ENCODE assay signal across 22 mouse cellular contexts in the genomic region with DNA sequence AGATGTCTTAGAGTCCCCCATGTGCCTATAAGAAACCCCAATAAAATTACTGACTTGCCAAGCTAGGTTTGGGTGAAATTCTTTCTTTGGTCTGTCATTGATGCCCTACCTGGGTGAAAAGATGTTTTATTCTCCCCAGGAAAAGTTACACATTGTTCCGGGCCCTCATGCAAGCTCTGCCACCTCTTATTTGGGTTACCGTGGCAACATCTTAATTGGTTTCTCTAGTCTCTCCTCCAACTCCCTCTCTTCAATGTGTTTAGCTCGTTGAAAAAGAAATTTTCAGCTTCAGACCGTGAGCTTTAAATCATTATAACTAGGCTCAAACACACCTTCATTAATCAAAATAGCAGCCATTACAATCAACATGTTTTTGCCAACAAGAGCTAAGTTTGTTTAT. TPM values are rescaled to one million over a fixed set of nuclear protein-coding genes. Genes with fewer than 3 reads are reported as not detected.
DNase-seq lines count a peak whose midpoint lies in the region; ATAC-seq and TF ChIP-seq lines count a peak whose summit lies in the region.
"Had no signal": no experiment of that assay in that cellular context is flagged by ENCODE, and none has a peak within 500 bp of the region (broad histone marks: within the 10 kb centered on the region; RNA-seq: fewer than 3 reads in every experiment).

No protein-coding gene starts in this region.

- no peak overlapping the region for H3K4me3 ChIP-seq in forebrain, embryonic 10.5 days
- no peak overlapping the region for H3K4me3 ChIP-seq in forebrain, embryonic 12.5 days (replicated peaks)
- H3K4me3 ChIP-seq in hindbrain, postnatal 0 days (ENCODE audit: low read length) = no peak overlapping the region
- no peak overlapping the region for H3K4me3 ChIP-seq in hindbrain, embryonic 16.5 days (ENCODE audit: low read length)
- H3K4me3 ChIP-seq in midbrain, postnatal 0 days (ENCODE audit: low read depth, low read length) = no peak overlapping the region
- no peak overlapping the region for H3K4me3 ChIP-seq in midbrain, embryonic 16.5 days (ENCODE audit: low read depth, low read length)
- no peak overlapping the region for H3K4me3 ChIP-seq in heart, embryonic 12.5 days
- H3K4me3 ChIP-seq: embryonic facial prominence, embryonic 10.5 days; hindbrain, embryonic 13.5 days had no signal

- peak overlapping the region; percentile 16; the same call in 1 of the 2 replicates for H3K27ac ChIP-seq in forebrain, embryonic 10.5 days
- H3K27ac ChIP-seq in forebrain, embryonic 12.5 days = no peak overlapping the region
- H3K27ac ChIP-seq in hindbrain, postnatal 0 days = no peak overlapping the region
- no peak overlapping the region for H3K27ac ChIP-seq in hindbrain, embryonic 16.5 days (ENCODE audit: low read depth, low read length)
- no peak overlapping the region for H3K27ac ChIP-seq in midbrain, postnatal 0 days (ENCODE audit: low read depth, low read length)
- no peak overlapping the region for H3K27ac ChIP-seq in midbrain, embryonic 16.5 days (ENCODE audit: low read length)
- no peak overlapping the region for H3K27ac ChIP-seq in heart, embryonic 12.5 days (ENCODE audit: poor library complexity, severe bottlenecking)
- H3K27ac ChIP-seq: embryonic facial prominence, embryonic 10.5 days; hindbrain, embryonic 13.5 days had no signal

- TF ChIP-seq CTCF in hindbrain, postnatal 0 days (IDR thresholded peaks at IDR 0.05; ENCODE audit: low read depth) = no peak
- no peak for TF ChIP-seq CTCF in midbrain, postnatal 0 days (IDR thresholded peaks at IDR 0.05)

- DNase-seq in forebrain, embryonic 10.5 days (ENCODE audit: extremely low spot score, low spot score) = no peak
- DNase-seq in hindbrain, postnatal 0 days (ENCODE audit: low spot score) = peak; percentile 51
- DNase-seq in midbrain, postnatal 0 days (ENCODE audit: low spot score) = peak; percentile 57
- DNase-seq in telencephalon, adult 2 months (ENCODE audit: low read depth, low spot score) = peak; percentile 50
- DNase-seq: adrenal gland, postnatal 10 days; B cell, adult 2 months; cerebellum, adult 2 months; cerebellum, postnatal 10 days; gastrocnemius, postnatal 36 days; heart, adult 11 months; heart, postnatal 10 days; heart, postnatal 4 days had no signal

- ATAC-seq in forebrain, embryonic 12.5 days (ENCODE audit: low FRiP score) = no peak
- no peak for ATAC-seq in hindbrain, postnatal 0 days
- ATAC-seq in hindbrain, embryonic 16.5 days = no peak
- no peak for ATAC-seq in midbrain, postnatal 0 days (ENCODE audit: low FRiP score)
- no peak for ATAC-seq in midbrain, embryonic 16.5 days
- no peak for ATAC-seq in heart, embryonic 12.5 days (ENCODE audit: insufficient number of reproducible peaks, low FRiP score)
- ATAC-seq: CD4-positive, CD25-positive, alpha-beta regulatory T cell, adult 4 months; inflammation-experienced regulatory T-cells, adult 6 months had no signal

- H3K4me1 ChIP-seq in forebrain, embryonic 10.5 days = peaks cover 20% of the 10 kb centered on the region
- H3K4me1 ChIP-seq in forebrain, embryonic 12.5 days = peaks cover 4% of the 10 kb centered on the region; the same call in 1 of the 2 replicates
- no peaks in the 10 kb centered on the region for H3K4me1 ChIP-seq in hindbrain, postnatal 0 days (ENCODE audit: insufficient read depth, low read length)
- no peaks in the 10 kb centered on the region for H3K4me1 ChIP-seq in hindbrain, embryonic 16.5 days (ENCODE audit: control insufficient read depth, insufficient read depth, low read depth, low read length)
- no peaks in the 10 kb centered on the region for H3K4me1 ChIP-seq in midbrain, postnatal 0 days (ENCODE audit: insufficient read depth, low read length)
- H3K4me1 ChIP-seq in midbrain, embryonic 16.5 days (ENCODE audit: control insufficient read depth, insufficient read depth, low read length) = no peaks in the 10 kb centered on the region
- peaks cover 25% of the 10 kb centered on the region for H3K4me1 ChIP-seq in heart, embryonic 12.5 days (replicated peaks)
- H3K4me1 ChIP-seq: hindbrain, embryonic 13.5 days had no signal

- H3K9me3 ChIP-seq in forebrain, embryonic 10.5 days = peaks cover 12% of the 10 kb centered on the region
- H3K9me3 ChIP-seq in forebrain, embryonic 12.5 days = peaks cover 5% of the 10 kb centered on the region; the same call in 1 of the 2 replicates
- H3K9me3 ChIP-seq in hindbrain, postnatal 0 days (ENCODE audit: low read length) = 0 out of 2 replicates have a peak, but pooled peaks cover 3% of the 10 kb centered on the region
- no peaks in the 10 kb centered on the region; the same call in 1 of the 2 replicates for H3K9me3 ChIP-seq in hindbrain, embryonic 16.5 days (ENCODE audit: control insufficient read depth, low read length)
- H3K9me3 ChIP-seq in midbrain, postnatal 0 days (ENCODE audit: low read length) = no peaks in the 10 kb centered on the region
- H3K9me3 ChIP-seq in midbrain, embryonic 16.5 days (replicated peaks; ENCODE audit: control insufficient read depth, low read length, poor library complexity, severe bottlenecking) = no peaks in the 10 kb centered on the region; the same call in 1 of the 2 replicates
- peaks cover 9% of the 10 kb centered on the region; the same call in 1 of the 2 replicates for H3K9me3 ChIP-seq in heart, embryonic 12.5 days (replicated peaks)
- H3K9me3 ChIP-seq: embryonic facial prominence, embryonic 10.5 days; hindbrain, embryonic 13.5 days had no signal

- no peak overlapping the region for H3K4me2 ChIP-seq in forebrain, embryonic 12.5 days
- H3K4me2 ChIP-seq in hindbrain, postnatal 0 days (ENCODE audit: low read depth, low read length) = no peak overlapping the region
- H3K4me2 ChIP-seq in hindbrain, embryonic 16.5 days (ENCODE audit: low read length) = no peak overlapping the region
- no peak overlapping the region for H3K4me2 ChIP-seq in midbrain, postnatal 0 days (ENCODE audit: low read depth, low read length, poor library complexity, severe bottlenecking)
- no peak overlapping the region for H3K4me2 ChIP-seq in midbrain, embryonic 16.5 days (ENCODE audit: low read length)
- no peak overlapping the region for H3K4me2 ChIP-seq in heart, embryonic 12.5 days
- H3K4me2 ChIP-seq: hindbrain, embryonic 13.5 days had no signal

- peaks cover 9% of the 10 kb centered on the region for H3K36me3 ChIP-seq in forebrain, embryonic 10.5 days (replicated peaks)
- H3K36me3 ChIP-seq in forebrain, embryonic 12.5 days (replicated peaks) = no peaks in the 10 kb centered on the region
- no peaks in the 10 kb centered on the region for H3K36me3 ChIP-seq in hindbrain, postnatal 0 days (ENCODE audit: insufficient read depth, low read length)
- H3K36me3 ChIP-seq in hindbrain, embryonic 16.5 days (ENCODE audit: control insufficient read depth, insufficient read depth, low read length) = no peaks in the 10 kb centered on the region
- no peaks in the 10 kb centered on the region for H3K36me3 ChIP-seq in midbrain, postnatal 0 days (ENCODE audit: insufficient read depth, low read length)
- no peaks in the 10 kb centered on the region for H3K36me3 ChIP-seq in midbrain, embryonic 16.5 days (ENCODE audit: control insufficient read depth, insufficient read depth, low read length)
- H3K36me3 ChIP-seq in heart, embryonic 12.5 days = no peaks in the 10 kb centered on the region
- H3K36me3 ChIP-seq: embryonic facial prominence, embryonic 10.5 days; G1E; hindbrain, embryonic 13.5 days had no signal

- H3K9ac ChIP-seq in forebrain, embryonic 12.5 days = no peak overlapping the region
- H3K9ac ChIP-seq in hindbrain, postnatal 0 days (replicated peaks; ENCODE audit: low read length) = no peak overlapping the region
- H3K9ac ChIP-seq in hindbrain, embryonic 16.5 days (ENCODE audit: low read depth, low read length) = no peak overlapping the region
- H3K9ac ChIP-seq in midbrain, postnatal 0 days (replicated peaks; ENCODE audit: low read length, poor library complexity, severe bottlenecking) = no peak overlapping the region
- H3K9ac ChIP-seq in midbrain, embryonic 16.5 days (ENCODE audit: low read depth, low read length) = no peak overlapping the region
- no peak overlapping the region for H3K9ac ChIP-seq in heart, embryonic 12.5 days
- H3K9ac ChIP-seq: hindbrain, embryonic 13.5 days had no signal

- 0 out of 2 replicates have a peak, but pooled peaks cover 6% of the 10 kb centered on the region for H3K27me3 ChIP-seq in forebrain, embryonic 10.5 days (ENCODE audit: poor library complexity, severe bottlenecking)
- no peaks in the 10 kb centered on the region for H3K27me3 ChIP-seq in forebrain, embryonic 12.5 days
- no peaks in the 10 kb centered on the region for H3K27me3 ChIP-seq in hindbrain, postnatal 0 days (ENCODE audit: insufficient read depth, low read length)
- no peaks in the 10 kb centered on the region for H3K27me3 ChIP-seq in hindbrain, embryonic 16.5 days (replicated peaks; ENCODE audit: control insufficient read depth, insufficient read depth, low read length)
- no peaks in the 10 kb centered on the region for H3K27me3 ChIP-seq in midbrain, postnatal 0 days (ENCODE audit: insufficient read depth, low read length)
- no peaks in the 10 kb centered on the region; the same call in 1 of the 2 replicates for H3K27me3 ChIP-seq in midbrain, embryonic 16.5 days (ENCODE audit: control insufficient read depth, insufficient read depth, low read depth, low read length)
- no peaks in the 10 kb centered on the region for H3K27me3 ChIP-seq in heart, embryonic 12.5 days (replicated peaks)

- 68% methylated on average over 4 of the region's 4 CpGs for WGBS in forebrain, embryonic 10.5 days
- WGBS in forebrain, embryonic 12.5 days = 40% methylated on average over 4 of the region's 4 CpGs
- 43% methylated on average over 4 of the region's 4 CpGs for WGBS in hindbrain, postnatal 0 days
- WGBS in hindbrain, embryonic 16.5 days = 49% methylated on average over 4 of the region's 4 CpGs
- WGBS in midbrain, postnatal 0 days = 42% methylated on average over 4 of the region's 4 CpGs
- WGBS in midbrain, embryonic 16.5 days = 54% methylated on average over 4 of the region's 4 CpGs
- 79% methylated on average over 4 of the region's 4 CpGs for WGBS in heart, embryonic 12.5 days

RNA-seq across cellular contexts. Expression of a gene that starts 28.5 kb away (rescaled TPM):
- polyA plus RNA-seq in forebrain, embryonic 10.5 days (2016; fragmentation: Nextera tagmentation; extraction: Ambion mirVana) = 0.78 and 1.3 TPM in 2 replicates
- 0.87 and 0.88 TPM in 2 replicates for polyA plus RNA-seq in forebrain, embryonic 12.5 days (2016; fragmentation: Nextera tagmentation; extraction: Ambion mirVana)
- total RNA-seq in hindbrain, postnatal 0 days (2014; rRNA removed) = 0.52 and 0.65 TPM in 2 replicates
- 0.16 and 0.23 TPM in 2 replicates for polyA plus RNA-seq in hindbrain, postnatal 0 days (2015; fragmentation: Nextera tagmentation; extraction: Ambion mirVana)
- polyA plus RNA-seq in hindbrain, embryonic 16.5 days (2015; fragmentation: Nextera tagmentation; extraction: Ambion mirVana) = 0.35 and 0.46 TPM in 2 replicates
- 0.47 and 0.60 TPM in 2 replicates for total RNA-seq in midbrain, postnatal 0 days (2014; rRNA removed)
- polyA plus RNA-seq in midbrain, postnatal 0 days (2015; fragmentation: Nextera tagmentation; extraction: Ambion mirVana) = 0.27 and 0.35 TPM in 2 replicates
- 0.20 TPM in 2 replicates for polyA plus RNA-seq in midbrain, embryonic 16.5 days (2015; fragmentation: Nextera tagmentation; extraction: Ambion mirVana)
- not detected in 2 replicates for polyA plus RNA-seq in heart, embryonic 12.5 days (2016; fragmentation: Nextera tagmentation; extraction: Ambion mirVana)
- total RNA-seq: gastrocnemius, postnatal 36 days had no signal
- polyA plus RNA-seq: G1E; heart, embryonic 14.5 days had no signal
